Mouse (Mus musculus) spleen, adult 12 weeks (tissue): ENCODE results near the gene Tsc1.

ENCODE experiments used
- DNase-seq: peaks from one replicate; pipeline ENCODE4 v3.0.0; 2022; ENCODE audit warnings: low spot score

Gene Tsc1

GRCm38 (mm10) chr2:28650526-28650925 is 9.5 kb downstream of the Tsc1 start:
- DNase-seq: no peak

GRCm38 (mm10) chr2:28653351-28653750 is 12.3 kb downstream of the Tsc1 start:
- no peak for DNase-seq

GRCm38 (mm10) chr2:28654295-28654694 is 13.3 kb downstream of the Tsc1 start:
- peak; percentile 14 for DNase-seq

GRCm38 (mm10) chr2:28656216-28656615 is 15.2 kb downstream of the Tsc1 start:
- no peak for DNase-seq

- no peak for DNase-seq
Observed at GRCm38 (mm10) chr2:28662891-28663290, 21.9 kb downstream of the Tsc1 start.

- DNase-seq: no peak
Observed at GRCm38 (mm10) chr2:28665818-28666217, 24.8 kb downstream of the Tsc1 start.

GRCm38 (mm10) chr2:28671438-28671837 is 30.4 kb downstream of the Tsc1 start:
- DNase-seq: no peak

- DNase-seq: no peak
Observed at GRCm38 (mm10) chr2:28676005-28676404, 35.0 kb downstream of the Tsc1 start.

GRCm38 (mm10) chr2:28680710-28681109 is 39.7 kb downstream of the Tsc1 start:
- DNase-seq: no peak

- DNase-seq: no peak
Observed at GRCm38 (mm10) chr2:28681718-28682117, 40.7 kb downstream of the Tsc1 start.

GRCm38 (mm10) chr2:28685895-28686294 is 44.9 kb downstream of the Tsc1 start:
- DNase-seq: no peak

GRCm38 (mm10) chr2:28688431-28688830 is 47.4 kb downstream of the Tsc1 start:
- DNase-seq: no peak

GRCm38 (mm10) chr2:28692692-28693091 is 51.7 kb downstream of the Tsc1 start:
- DNase-seq: no peak

GRCm38 (mm10) chr2:28698566-28698965 is 57.5 kb downstream of the Tsc1 start:
- no peak for DNase-seq

GRCm38 (mm10) chr2:28699361-28700335 is 58.6 kb downstream of the Tsc1 start, which contains the start of the genes Spaca9 and Ak8:
TSS of gene Spaca9 (minus strand) at chr2:28699727.
TSS of gene Ak8 (plus strand) at chr2:28700164.
- DNase-seq: peak; percentile 12

GRCm38 (mm10) chr2:28701646-28702262 is 60.7 kb downstream of the Tsc1 start:
- DNase-seq: no peak

- DNase-seq: no peak
Observed at GRCm38 (mm10) chr2:28706106-28706636, 65.1 kb downstream of the Tsc1 start.

- no peak for DNase-seq
Observed at GRCm38 (mm10) chr2:28706787-28707186, 65.8 kb downstream of the Tsc1 start.

- no peak for DNase-seq
Observed at GRCm38 (mm10) chr2:28713036-28713435, 72.0 kb downstream of the Tsc1 start.

- no peak for DNase-seq
Observed at GRCm38 (mm10) chr2:28722419-28722818, 81.4 kb downstream of the Tsc1 start.

GRCm38 (mm10) chr2:28723912-28724311 is 82.9 kb downstream of the Tsc1 start:
- no peak for DNase-seq

GRCm38 (mm10) chr2:28727786-28728404 is 86.9 kb downstream of the Tsc1 start:
- DNase-seq: no peak
